In the genomic region with DNA sequence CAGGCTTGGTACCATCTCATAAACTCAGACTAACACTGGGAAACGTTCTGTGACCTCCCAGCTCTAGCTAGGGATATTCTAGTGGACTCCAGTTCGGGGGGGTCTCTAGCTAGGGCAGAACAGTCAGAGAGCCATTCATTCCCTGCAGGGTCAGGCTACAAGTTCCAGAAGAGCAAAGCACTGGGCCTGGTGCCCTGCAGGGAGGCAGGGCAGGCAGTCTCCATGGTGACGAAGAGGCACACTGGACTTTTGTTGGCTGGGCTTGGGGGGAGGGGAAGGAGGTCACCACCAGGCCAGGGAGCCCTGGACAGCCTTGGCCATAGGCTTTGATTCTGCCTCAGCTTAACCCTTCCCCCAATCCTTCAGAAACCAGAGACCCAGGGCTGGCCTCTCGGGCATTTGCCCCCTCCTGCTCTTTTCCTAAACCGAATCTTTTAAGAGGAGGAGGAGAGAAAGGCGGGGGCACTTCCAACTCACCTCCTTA, we compare ENCODE assay signal across 8 mouse cellular contexts. TPM values are rescaled to one million over a fixed set of nuclear protein-coding genes. Genes with fewer than 3 reads are reported as not detected.
DNase-seq lines count a peak whose midpoint lies in the region; ATAC-seq and TF ChIP-seq lines count a peak whose summit lies in the region.

A gene (minus strand): TSS at position 51 of the 484 bp plus-strand sequence.

- ATAC-seq in frontal cortex, adult (ENCODE audit: low TSS enrichment), result peak; percentile 51
- no peak for ATAC-seq in forebrain, embryonic 12.5 days (ENCODE audit: low FRiP score)
- ATAC-seq in kidney, embryonic 14.5 days (ENCODE audit: low FRiP score, low TSS enrichment), result peak; percentile 28; the same call in 1 of the 2 replicates
- ATAC-seq in liver, embryonic 16.5 days (ENCODE audit: low read depth), result no peak
- ATAC-seq in stomach, postnatal 0 days (ENCODE audit: low FRiP score, low TSS enrichment), result no peak

- TF ChIP-seq CTCF in stomach, postnatal 0 days (IDR thresholded peaks at IDR 0.05; ENCODE audit: low read depth), result no peak

- H3K4me3 ChIP-seq in ES-E14 (ENCODE audit: insufficient read depth in 1 of 2, low read depth in 1 of 2, low read length in 2 of 2, poor library complexity in 1 of 2, severe bottlenecking in 1 of 2), result peak within 1 kb of the TSS; percentile 68 to 76
- peak within 1 kb of the TSS; percentile 82 for H3K4me3 ChIP-seq in forebrain, embryonic 12.5 days (replicated peaks)
- H3K4me3 ChIP-seq in kidney, embryonic 14.5 days (ENCODE audit: low read length), result peak within 1 kb of the TSS; percentile 85
- H3K4me3 ChIP-seq in liver, embryonic 16.5 days (ENCODE audit: low read depth, low read length), result peak within 1 kb of the TSS; percentile 86
- H3K4me3 ChIP-seq in stomach, postnatal 0 days (ENCODE audit: low read depth, low read length), result peak within 1 kb of the TSS; percentile 75

- no peaks in the 10 kb centered on the region for H3K27me3 ChIP-seq in forebrain, embryonic 12.5 days
- H3K27me3 ChIP-seq in kidney, embryonic 14.5 days (ENCODE audit: control insufficient read depth, insufficient read depth, low read length), result no peaks in the 10 kb centered on the region
- no peaks in the 10 kb centered on the region for H3K27me3 ChIP-seq in liver, embryonic 16.5 days (ENCODE audit: control insufficient read depth, insufficient read depth, low read depth, low read length)
- no peaks in the 10 kb centered on the region for H3K27me3 ChIP-seq in stomach, postnatal 0 days (ENCODE audit: control insufficient read depth, insufficient read depth, low read length)

- WGBS in forebrain, embryonic 12.5 days, result 3% methylated on average over 6 of the region's 6 CpGs
- 6% methylated on average over 6 of the region's 6 CpGs for WGBS in kidney, embryonic 14.5 days
- 45% methylated on average over 6 of the region's 6 CpGs for WGBS in liver, embryonic 16.5 days (ENCODE audit: insufficient replicate concordance)
- 45% methylated on average over 6 of the region's 6 CpGs for WGBS in stomach, postnatal 0 days

- no peaks in the 10 kb centered on the region for H3K9me3 ChIP-seq in ES-E14 (ENCODE audit: control insufficient read depth, insufficient read depth, low read depth, low read length)
- no peaks in the 10 kb centered on the region for H3K9me3 ChIP-seq in forebrain, embryonic 12.5 days
- H3K9me3 ChIP-seq in kidney, embryonic 14.5 days (ENCODE audit: control insufficient read depth, low read length), result no peaks in the 10 kb centered on the region
- no peaks in the 10 kb centered on the region for H3K9me3 ChIP-seq in liver, embryonic 16.5 days (replicated peaks; ENCODE audit: control insufficient read depth, low read length)
- H3K9me3 ChIP-seq in stomach, postnatal 0 days (ENCODE audit: control insufficient read depth, low read length), result no peaks in the 10 kb centered on the region

- no peak for DNase-seq in frontal cortex, postnatal 25 days (ENCODE audit: low spot score in 2 of 2)
- no peak for DNase-seq in ES-E14 (ENCODE audit: low read depth, low spot score)
- no peak for DNase-seq in stomach, postnatal 0 days (ENCODE audit: low spot score)
- DNase-seq in gastrocnemius, adult 8-10 months (ENCODE audit: low spot score in 2 of 2), result no peak

- peak within 1 kb of the TSS; percentile 93 for H3K4me2 ChIP-seq in forebrain, embryonic 12.5 days
- peak within 1 kb of the TSS; percentile 99 for H3K4me2 ChIP-seq in kidney, embryonic 14.5 days (replicated peaks; ENCODE audit: low read depth, low read length)
- H3K4me2 ChIP-seq in liver, embryonic 16.5 days (ENCODE audit: low read depth, low read length), result peak within 1 kb of the TSS; percentile 94
- H3K4me2 ChIP-seq in stomach, postnatal 0 days (replicated peaks; ENCODE audit: low read depth), result peak within 1 kb of the TSS; percentile 86

- peak within 1 kb of the TSS; percentile 60 for H3K9ac ChIP-seq in ES-E14 (ENCODE audit: insufficient read depth, low read depth, low read length, poor library complexity, severe bottlenecking)
- H3K9ac ChIP-seq in forebrain, embryonic 12.5 days, result peak within 1 kb of the TSS; percentile 80
- H3K9ac ChIP-seq in kidney, embryonic 14.5 days (ENCODE audit: low read depth, low read length), result peak within 1 kb of the TSS; percentile 78
- H3K9ac ChIP-seq in liver, embryonic 16.5 days (ENCODE audit: low read depth, low read length), result peak within 1 kb of the TSS; percentile 74
- H3K9ac ChIP-seq in stomach, postnatal 0 days (ENCODE audit: low read length), result peak within 1 kb of the TSS; percentile 66

- H3K4me1 ChIP-seq in ES-E14 (ENCODE audit: control insufficient read depth in 2 of 2, insufficient read depth in 2 of 2, low read length in 2 of 2, poor library complexity in 1 of 2), result peaks cover 3 to 10% of the 10 kb centered on the region in 2 experiments; a peak in 2 of 4 replicates
- peaks cover 63% of the 10 kb centered on the region for H3K4me1 ChIP-seq in forebrain, embryonic 12.5 days
- H3K4me1 ChIP-seq in kidney, embryonic 14.5 days (ENCODE audit: control insufficient read depth, insufficient read depth, low read length), result peaks cover 50% of the 10 kb centered on the region
- H3K4me1 ChIP-seq in liver, embryonic 16.5 days (ENCODE audit: control insufficient read depth, low read depth, low read length), result peaks cover 38% of the 10 kb centered on the region
- peaks cover 3% of the 10 kb centered on the region; the same call in 1 of the 2 replicates for H3K4me1 ChIP-seq in stomach, postnatal 0 days (replicated peaks; ENCODE audit: control insufficient read depth, insufficient read depth)

- no peak within 1 kb of the TSS for H3K27ac ChIP-seq in ES-E14 (ENCODE audit: insufficient read depth, low read depth, low read length, poor library complexity, severe bottlenecking)
- H3K27ac ChIP-seq in forebrain, embryonic 12.5 days, result peak within 1 kb of the TSS; percentile 97
- peak within 1 kb of the TSS; percentile 47; the same call in 1 of the 2 replicates for H3K27ac ChIP-seq in kidney, embryonic 14.5 days (ENCODE audit: low read depth, low read length)
- H3K27ac ChIP-seq in liver, embryonic 16.5 days (ENCODE audit: low read length), result no peak within 1 kb of the TSS
- H3K27ac ChIP-seq in stomach, postnatal 0 days (replicated peaks), result peak within 1 kb of the TSS; percentile 8; the same call in 1 of the 2 replicates

- H3K36me3 ChIP-seq in ES-E14 (ENCODE audit: control insufficient read depth, insufficient read depth, low read length, poor library complexity, severe bottlenecking), result peaks cover 4% of the 10 kb centered on the region; the same call in 1 of the 2 replicates
- H3K36me3 ChIP-seq in forebrain, embryonic 12.5 days (replicated peaks), result no peaks in the 10 kb centered on the region; the same call in 1 of the 2 replicates
- peaks cover 6% of the 10 kb centered on the region for H3K36me3 ChIP-seq in kidney, embryonic 14.5 days (ENCODE audit: control insufficient read depth, insufficient read depth, low read length)
- no peaks in the 10 kb centered on the region for H3K36me3 ChIP-seq in liver, embryonic 16.5 days (ENCODE audit: control insufficient read depth, insufficient read depth)
- H3K36me3 ChIP-seq in stomach, postnatal 0 days (ENCODE audit: control insufficient read depth, insufficient read depth, low read length), result 0 out of 2 replicates have a peak, but pooled peaks cover under 1% of the 10 kb centered on the region

- TF ChIP-seq EP300 in stomach, postnatal 0 days (optimal IDR thresholded peaks at IDR 0.05), result no peak

- in situ Hi-C loops in ES-E14 (cut with MboI; ENCODE audit: low sequenced_read_pairs in 2 of 2, unreplicated experiment in 2 of 2), result no loop called here

TF ChIP-seq in ES-E14, 5 proteins besides CTCF, POLR2A, EP300 and RAD21:
- TF ChIP-seq ZNF384 (IDR thresholded peaks at IDR 0.05; ENCODE audit: low read depth, low read length) (no peak), MAFK (IDR thresholded peaks at IDR 0.05; ENCODE audit: insufficient read depth, low read depth, low read length) (no peak)

RNA-seq across cellular contexts. Expression of the gene that starts here (rescaled TPM):
- total RNA-seq in ES-E14 (2012; rRNA removed), result not detected in 2 replicates
- not detected in 2 replicates for polyA plus RNA-seq in forebrain, embryonic 12.5 days (2016; fragmentation: Nextera tagmentation; extraction: Ambion mirVana)
- not detected in 2 replicates for polyA plus RNA-seq in kidney, embryonic 14.5 days (2014; fragmentation: Nextera tagmentation; extraction: Ambion mirVana)
- not detected in 2 replicates for polyA plus RNA-seq in liver, embryonic 16.5 days (2015; fragmentation: Nextera tagmentation; extraction: Ambion mirVana)
- 0.65 TPM in 1 of 2 replicates, not detected in the other for polyA plus RNA-seq in stomach, postnatal 0 days (2015; fragmentation: Nextera tagmentation; extraction: Ambion mirVana)
- total RNA-seq in gastrocnemius, adult 8-10 months (2022), result 1 to 10 TPM in 1 of 4 experiments, not detected in 3; 1.2 TPM

Comparison
In these comparisons a context has a peak if more than half of its experiments do, and no peak if none do; other contexts are left out.
1. Peak in ATAC-seq, H3K4me3 ChIP-seq, H3K27ac ChIP-seq, H3K9ac ChIP-seq and H3K4me2 ChIP-seq in kidney, embryonic 14.5 days; RNA of the gene not detected or under 1 TPM.
2. H3K27ac ChIP-seq: peak in forebrain, embryonic 12.5 days (single experiment) and stomach, postnatal 0 days (single experiment); none in ES-E14 (single experiment) and liver, embryonic 16.5 days (single experiment).
3. Peak in every context shown above with its lines, with median percentiles within 50 percentile points of each other: H3K4me3 ChIP-seq, H3K9ac ChIP-seq and H3K4me2 ChIP-seq.